Mouse (Mus musculus): ENCODE results near the gene Gm20379.

Gm20379 gene

DNA sequence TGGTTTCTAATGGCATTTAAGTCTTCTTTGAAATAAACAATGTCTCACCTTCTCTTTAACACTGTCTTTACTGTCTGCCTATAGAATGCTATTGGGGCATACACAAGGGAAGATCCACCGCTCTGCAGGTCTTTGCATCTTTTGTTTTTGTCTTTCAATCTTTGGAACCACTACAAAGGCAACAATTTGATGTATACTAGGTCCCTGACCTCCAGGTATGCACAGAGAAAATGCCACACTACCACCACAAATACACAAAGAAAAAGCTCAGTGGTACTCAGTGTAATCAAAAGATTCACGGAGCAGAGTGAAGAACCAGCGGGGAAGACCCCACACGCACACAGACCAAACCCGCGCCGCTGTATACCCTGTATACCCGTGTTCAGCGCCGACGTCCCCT is at the start of gene Gm20379:
Gene Gm20379 (plus strand): TSS at position 301 of the 400 bp plus-strand sequence.
- DNase-seq (ENCODE audit: low read depth, low spot score), result no peak

DNA sequence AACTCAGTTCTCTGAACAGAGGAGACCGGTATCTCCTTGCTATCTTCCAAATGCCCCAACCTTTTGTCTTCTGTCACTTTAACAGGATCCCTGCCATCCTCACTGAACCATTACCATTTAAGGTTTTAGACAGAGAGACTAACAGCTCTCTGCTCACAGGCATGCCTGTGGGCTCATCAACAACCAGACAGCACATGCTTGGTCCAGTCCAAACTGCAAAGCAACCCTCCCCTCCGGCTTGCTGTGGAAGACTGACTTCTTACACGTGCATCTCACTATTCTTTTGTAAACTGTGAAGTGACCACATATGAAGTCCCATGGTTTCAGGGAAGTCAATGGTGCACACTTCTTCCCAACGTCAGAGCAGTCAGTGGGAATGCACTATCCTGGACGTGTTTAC is 44.5 kb upstream of the Gm20379 start:
- DNase-seq (ENCODE audit: low read depth, low spot score), result no peak

DNA sequence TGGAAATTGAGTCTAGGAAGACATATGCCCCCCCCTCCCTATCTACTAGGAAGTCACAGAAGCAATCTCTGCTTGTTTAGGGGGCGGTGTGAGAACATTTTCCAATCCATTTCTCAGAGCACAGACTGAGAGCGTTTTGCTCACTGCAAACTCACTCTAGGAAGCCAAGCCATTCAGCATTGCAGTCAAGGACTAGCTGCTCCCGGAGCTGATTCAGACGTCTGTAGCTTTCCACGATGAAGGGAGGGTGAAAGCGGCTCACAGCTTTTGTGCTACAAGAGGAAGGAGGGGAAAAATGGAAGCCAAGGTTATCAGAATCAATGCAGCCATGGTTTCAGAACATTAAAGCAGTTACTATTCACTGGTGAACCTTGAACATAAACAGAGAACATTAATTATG is 42.2 kb upstream of the Gm20379 start:
- no peak for DNase-seq (ENCODE audit: low read depth, low spot score)

DNA sequence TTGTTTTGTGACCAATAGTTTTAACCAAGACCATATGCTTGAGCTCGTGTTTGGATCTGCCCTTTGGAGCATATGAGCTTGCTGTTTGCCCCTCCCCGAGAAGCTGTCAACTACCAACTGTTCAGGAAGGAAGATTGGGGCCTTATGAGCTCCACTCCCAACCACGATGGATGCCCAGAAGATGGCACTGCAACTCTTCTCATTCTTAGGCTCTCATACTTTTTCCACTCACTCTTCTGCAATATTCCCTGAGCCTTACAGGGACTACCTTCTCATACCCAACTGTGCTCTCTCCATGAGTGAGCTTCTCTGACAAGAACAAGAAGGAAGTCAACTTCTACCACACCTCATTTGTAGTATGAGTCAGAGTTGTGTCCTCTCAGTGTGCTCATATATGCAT is 38.7 kb upstream of the Gm20379 start:
- DNase-seq (ENCODE audit: low read depth, low spot score), result no peak

DNA sequence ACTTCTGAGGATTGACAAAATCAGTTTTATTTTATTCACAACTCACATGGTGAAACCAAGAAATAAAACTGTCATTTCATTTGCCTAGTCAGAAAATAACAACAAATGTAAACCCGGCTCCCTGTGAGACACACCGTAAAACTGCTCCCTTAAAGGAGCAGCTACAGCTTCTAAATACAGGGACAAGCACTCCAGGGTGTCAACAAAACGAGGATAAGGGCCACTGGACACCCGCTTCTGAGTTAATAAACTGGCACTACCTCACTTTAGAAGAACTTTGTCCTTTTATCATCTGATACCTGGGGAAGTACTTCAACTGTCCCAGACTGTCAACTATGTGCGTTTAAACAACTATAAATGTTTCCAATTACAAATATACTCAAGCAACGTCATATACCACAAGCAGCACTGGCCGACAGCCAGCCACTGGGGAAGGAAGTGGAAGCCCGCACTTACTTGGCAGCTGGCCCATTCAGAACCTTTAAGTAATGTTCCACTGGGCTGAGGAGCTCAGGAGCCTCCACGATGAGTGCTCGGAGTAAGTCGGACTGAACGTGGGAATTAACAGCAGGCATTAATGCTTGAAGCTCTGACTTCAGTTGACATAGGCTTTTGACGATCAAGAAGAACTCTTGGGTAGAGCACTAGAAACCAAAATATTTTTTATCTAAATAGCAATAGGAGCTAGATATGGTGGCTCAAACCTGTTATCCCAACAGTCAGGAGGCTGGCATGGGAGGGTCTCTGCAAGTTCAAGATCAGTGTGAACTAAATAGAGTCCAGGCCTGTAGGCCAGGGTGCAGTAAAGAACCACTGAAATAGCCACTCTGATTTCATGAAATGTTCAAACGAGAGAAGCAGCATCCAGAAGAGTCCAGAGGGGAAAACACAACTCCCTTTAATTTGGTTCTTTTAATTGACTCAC is 31.2 kb upstream of the Gm20379 start:
- DNase-seq (ENCODE audit: low read depth, low spot score), result no peak

DNA sequence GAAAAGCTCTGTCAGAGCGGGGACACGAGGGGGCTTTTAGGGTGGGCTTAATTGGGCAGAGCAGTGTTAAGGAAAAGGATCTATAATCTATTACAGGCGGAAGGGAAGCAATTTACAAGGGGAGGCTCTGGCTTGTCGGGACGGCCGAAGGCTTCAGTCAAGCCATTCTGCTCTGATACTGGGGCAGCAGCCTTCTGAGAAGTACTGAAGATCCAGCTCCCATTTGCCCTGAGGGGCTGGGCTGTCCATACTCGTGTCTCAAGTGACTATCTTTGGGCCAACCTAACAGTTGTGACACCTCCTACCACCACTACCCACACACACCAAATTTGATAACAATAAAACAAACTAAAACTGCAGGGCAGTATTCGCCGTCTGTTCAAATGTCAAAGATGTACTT is 30.5 kb upstream of the Gm20379 start:
- no peak for DNase-seq (ENCODE audit: low read depth, low spot score)

DNA sequence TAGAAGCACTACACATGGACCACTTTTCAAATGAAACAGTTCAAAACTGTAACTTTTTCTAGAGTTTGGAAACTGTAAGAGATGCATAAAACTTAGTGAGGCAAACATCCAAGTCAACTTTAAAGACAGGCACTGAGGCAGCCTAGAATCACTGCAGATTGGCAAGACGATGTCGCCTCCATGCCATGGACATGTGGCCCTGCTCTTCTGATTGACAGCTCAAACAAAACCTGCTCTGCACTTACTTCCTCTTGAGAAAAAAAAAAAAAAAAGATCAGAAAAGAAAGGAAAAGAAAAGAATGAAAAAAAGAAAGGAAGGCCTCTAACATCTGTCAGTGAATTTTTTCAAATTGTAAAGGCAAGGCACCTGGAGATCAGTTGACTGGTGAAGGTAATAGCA is 28.8 kb upstream of the Gm20379 start:
- no peak for DNase-seq (ENCODE audit: low read depth, low spot score)

DNA sequence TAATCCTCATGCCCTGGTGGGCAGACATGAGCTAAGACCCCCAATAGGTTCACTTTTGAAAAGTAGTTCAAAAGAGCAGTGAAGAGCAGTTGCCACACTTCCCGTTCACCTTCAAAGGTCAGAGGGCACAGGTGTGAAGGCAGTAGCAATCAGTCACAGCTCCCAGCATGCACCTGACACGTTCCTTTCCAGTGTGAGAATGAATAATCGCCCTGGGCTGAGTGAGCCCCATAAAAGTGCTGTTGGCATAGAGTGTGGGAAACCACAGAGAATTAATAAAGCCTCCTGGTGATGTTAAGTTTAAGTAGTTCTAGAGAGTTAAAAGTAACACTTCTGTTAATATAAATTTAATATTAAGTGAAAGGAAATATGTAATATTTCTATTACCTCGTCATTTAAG is 14.2 kb upstream of the Gm20379 start:
- DNase-seq (ENCODE audit: low read depth, low spot score), result no peak

DNA sequence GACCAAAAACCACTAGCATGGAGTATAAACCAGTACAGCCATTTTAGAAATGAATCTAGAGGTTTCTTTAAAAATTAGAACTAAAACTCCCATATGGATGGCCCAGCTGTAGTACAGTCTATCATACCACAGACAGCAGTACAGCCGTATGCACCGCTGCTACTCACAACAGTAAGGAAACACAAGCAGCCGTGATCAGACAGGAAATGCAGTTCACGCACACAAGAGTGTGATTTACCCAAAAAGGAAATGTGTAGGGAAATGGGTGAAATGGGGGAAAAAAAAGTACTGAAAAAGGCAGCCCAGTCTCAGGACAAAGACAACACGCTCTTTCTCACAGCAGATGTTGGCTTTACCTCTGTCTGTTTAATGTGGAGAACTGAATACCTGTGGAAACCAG is 11.9 kb upstream of the Gm20379 start:
- DNase-seq (ENCODE audit: low read depth, low spot score), result no peak

DNA sequence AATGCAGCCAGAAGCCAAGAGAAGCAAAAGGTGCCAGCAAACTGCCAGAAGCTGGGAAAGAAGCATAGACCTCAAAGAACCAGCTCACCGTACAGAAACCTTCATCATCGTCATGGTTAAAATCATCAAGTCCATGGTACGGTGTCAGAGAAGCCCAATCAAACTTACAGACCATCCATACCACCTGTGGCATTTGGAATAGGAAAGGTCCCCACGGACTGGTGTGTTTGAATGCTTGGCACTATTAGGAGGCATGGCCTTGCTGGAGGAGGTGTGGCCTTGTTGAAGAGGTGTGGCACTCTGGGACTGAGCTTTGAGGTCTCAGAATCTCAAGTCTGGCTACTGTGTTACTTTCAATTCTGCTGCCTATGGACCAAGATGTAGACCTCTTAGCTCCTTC is 9.3 kb upstream of the Gm20379 start:
- no peak for DNase-seq (ENCODE audit: low read depth, low spot score)

DNA sequence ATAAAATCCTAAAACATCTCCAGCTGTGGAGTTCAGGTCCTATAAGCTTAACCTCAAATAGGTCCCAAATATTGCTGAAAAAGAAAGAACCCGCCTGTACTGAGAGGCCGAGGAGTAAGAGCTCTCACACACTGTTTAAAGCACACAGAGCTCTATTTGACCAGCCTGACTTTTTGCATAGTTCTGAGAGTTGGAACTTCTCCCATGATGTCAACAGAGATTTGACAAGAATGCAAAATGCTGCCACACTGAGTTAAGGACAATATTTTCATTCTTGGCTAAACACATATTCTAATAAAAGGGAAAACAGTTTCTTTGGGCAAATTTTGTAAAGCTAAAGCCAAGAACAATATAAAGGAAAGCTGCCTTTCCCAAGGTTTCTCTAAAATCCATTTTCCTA is 8.8 kb upstream of the Gm20379 start:
- DNase-seq (ENCODE audit: low read depth, low spot score), result no peak

DNA sequence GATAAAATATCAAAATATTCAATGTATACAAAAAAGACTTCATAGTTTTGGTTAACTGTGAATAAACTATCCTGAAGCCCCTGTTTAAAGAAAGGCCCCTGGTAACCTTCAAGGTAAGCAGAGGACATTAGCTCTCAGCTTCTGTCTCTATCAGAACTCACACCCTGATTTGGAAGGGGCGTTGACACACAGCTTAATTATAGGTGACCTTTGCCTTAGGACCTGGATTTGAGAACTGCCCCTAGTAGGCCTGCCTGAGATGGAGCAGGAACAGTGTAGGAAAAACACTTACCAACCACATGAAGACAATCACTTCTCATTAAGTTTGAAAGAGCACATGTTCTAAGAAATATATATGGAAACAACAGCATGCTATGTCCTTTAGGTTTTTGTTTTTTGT is 6.3 kb upstream of the Gm20379 start:
- no peak for DNase-seq (ENCODE audit: low read depth, low spot score)

DNA sequence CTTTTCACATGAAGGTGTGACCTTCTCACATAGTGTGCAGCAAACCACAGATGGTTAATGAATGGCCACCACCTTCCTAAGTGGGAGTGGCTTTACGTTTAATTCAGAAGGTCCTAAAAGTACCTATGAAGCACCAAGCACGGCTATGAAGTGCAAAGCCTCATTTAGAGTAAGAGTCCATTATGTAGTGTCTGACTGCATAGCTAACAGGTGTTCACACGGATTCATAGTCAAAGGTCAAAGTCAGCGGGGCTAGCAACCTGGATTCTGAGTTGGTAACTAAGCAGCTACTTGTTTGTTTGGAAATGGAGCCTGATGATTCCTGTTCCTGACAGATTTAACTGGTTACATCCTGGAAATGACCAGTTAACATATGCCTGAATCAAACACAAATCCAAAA is 4.0 kb upstream of the Gm20379 start:
- no peak for DNase-seq (ENCODE audit: low read depth, low spot score)

DNA sequence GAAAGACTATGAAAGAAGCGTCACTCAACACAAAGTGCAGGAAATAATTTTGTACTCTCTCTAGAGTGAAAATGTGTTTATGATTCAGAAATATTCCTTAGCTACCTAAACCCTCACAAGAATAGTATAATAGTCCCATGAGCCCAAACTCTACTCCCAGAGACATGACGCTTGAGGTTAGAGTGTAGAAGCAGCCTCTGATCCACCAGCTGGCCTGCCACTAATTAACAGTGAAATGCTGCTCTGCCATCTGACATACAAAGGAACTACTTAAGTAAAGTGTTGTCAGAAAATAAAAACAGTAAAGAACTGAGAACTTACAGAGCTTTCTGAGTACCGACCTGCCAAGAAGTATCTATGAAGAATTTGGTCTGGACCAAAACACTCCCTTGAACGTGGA is 3.3 kb upstream of the Gm20379 start:
- DNase-seq (ENCODE audit: low read depth, low spot score), result no peak

DNA sequence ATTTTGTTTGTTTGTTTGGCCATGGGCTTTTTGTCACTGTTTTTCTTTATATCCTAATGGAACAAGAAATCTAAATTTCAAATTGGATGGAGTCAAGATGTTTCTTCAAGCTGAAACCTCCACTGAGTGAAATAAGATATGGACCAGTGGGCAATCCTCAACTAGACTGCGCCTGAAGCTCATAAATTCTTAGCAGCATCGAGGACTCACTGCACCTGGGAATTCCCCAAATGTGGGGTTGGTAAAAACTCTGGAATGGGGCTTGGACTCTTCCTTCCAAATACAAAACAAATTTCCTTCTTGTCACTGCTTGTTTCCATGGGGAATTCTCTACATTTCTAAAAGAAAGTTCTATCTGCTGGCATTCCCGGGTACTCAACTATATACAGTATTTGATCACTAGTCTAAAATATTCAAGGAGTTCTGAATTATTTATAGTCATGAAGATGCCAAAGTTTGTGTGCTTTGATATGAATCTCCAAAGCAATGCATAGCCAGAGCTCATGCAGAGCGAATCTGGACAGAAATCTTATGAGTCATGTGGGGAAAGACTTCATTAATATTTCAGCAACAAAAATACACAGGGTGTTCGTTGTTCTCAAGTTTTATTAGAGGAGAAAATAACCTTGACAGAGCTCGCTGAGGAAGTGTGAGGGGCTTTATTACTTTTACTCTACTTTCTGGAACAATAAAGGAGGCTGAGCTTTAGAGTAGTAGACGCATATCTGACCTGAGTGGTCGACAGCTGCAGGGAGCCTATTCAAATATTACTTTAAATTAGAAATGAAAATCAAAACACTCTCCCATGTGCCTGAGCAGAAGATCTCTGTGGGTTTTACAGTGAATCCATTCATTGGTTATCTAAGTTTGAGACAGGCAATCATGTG is 2.5 kb upstream of the Gm20379 start:
- DNase-seq (ENCODE audit: low read depth, low spot score), result no peak

DNA sequence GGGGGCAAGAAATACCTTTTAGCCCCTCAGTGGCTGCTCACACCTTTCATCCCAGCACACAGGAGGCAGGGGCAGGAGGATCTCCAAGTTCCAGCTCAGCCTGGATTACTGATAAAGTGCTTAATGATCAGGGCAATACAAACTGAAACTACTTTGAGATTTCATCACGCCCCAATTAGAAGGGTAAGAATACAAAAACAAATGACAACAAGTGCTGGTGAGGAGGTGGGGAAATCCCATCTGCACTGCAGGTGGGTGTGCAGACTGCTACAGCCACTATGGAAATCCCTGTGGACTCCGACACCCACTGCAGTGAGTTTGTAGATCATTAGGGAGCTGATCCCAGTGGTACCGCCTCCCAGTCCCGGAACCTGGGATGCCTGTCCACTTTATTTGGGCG is 1.5 kb upstream of the Gm20379 start:
- no peak for DNase-seq (ENCODE audit: low read depth, low spot score)

DNA sequence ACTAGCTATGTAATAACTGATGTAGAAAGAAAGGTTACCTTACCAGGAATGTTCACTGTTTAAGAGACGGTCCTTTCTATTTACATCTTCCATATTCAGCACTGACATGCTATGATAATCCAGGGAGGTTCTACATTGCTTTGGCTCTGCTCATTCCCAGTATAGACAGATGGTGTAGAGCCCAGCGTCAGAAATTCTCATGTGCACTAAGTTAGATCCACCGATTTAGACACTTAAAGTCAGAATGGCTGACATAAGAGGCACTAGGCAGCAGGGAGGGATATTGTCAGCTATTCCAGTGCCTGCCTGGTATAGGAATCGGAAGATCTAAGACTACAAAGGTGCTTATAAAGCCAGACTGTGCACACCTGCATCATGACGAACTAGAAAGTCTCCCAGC is 8.8 kb downstream of the Gm20379 start:
- DNase-seq (ENCODE audit: low read depth, low spot score), result no peak

DNA sequence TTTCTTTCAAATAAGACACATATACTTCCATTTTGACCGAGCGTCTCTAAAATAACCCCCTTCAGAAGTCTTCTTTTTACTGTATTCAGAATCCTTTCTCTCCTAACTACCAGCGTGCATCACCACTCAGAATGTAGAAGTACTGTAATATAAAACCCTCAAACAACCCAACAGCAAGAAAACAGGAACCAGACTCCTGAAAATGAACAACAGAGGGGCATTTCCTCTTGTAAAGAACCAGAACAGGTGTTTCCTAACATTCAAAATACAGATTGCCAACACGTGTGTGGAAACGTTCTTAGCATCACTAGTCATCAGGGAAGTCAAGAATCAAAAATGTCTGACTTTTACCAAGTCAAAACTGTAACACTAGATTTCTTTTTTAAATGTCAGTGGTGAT is 15.0 kb downstream of the Gm20379 start:
- DNase-seq (ENCODE audit: low read depth, low spot score), result no peak

DNA sequence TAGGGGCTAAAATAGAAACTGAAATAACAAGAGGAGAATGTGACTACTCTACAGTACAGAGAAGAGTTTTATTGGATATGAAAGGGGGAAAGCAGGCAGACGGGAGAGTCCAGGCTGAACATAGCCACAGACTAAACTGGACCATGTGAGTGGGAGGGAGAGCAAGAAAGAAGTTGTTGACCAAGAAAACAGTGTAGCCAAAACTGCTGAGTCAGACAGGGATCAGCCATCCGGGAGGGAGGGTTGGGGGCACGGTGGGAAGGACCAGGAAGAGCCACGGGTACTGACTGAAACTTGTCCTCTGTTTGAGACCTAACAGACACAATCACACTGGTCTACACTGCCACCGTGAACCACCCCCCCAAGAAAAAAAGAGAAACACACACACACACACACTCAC is 20.2 kb downstream of the Gm20379 start:
- DNase-seq (ENCODE audit: low read depth, low spot score), result no peak

DNA sequence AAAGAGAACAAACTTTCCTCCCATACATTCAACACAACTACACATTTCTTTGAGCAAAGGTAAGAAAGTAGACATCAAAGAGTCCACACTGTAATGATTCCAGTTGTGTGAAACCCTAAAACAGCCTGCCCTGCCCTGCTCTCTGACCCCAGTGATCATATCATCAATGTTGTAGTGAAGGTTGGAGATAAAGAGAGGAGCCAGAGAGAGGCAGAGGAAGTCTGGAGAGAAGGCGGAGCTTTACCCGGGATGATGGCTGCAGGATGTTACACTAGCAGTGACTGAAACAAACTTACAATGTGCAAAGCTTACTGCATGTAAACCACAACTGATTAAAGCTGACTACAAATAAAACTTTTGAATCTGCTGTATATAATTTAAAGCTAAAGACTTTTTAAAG is 22.2 kb downstream of the Gm20379 start:
- no peak for DNase-seq (ENCODE audit: low read depth, low spot score)

DNA sequence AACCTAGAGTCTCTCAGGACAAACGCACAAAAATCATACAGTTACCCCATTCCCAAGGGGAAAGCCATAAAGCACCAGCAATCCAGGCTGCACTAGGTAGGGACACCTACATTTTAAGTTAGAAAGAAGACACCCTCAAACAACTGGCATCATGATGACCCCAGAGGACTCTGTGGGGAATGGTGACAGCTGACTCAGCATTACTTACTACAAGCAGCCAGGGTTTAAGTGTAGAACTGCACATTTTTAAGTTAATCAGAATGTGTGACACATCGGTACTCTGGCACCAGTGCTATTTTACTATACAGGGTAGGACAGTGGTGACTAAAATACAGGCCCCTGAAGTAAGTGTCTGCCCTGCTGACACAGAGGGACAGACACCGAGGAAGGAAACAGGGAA is 24.8 kb downstream of the Gm20379 start:
- no peak for DNase-seq (ENCODE audit: low read depth, low spot score)

DNA sequence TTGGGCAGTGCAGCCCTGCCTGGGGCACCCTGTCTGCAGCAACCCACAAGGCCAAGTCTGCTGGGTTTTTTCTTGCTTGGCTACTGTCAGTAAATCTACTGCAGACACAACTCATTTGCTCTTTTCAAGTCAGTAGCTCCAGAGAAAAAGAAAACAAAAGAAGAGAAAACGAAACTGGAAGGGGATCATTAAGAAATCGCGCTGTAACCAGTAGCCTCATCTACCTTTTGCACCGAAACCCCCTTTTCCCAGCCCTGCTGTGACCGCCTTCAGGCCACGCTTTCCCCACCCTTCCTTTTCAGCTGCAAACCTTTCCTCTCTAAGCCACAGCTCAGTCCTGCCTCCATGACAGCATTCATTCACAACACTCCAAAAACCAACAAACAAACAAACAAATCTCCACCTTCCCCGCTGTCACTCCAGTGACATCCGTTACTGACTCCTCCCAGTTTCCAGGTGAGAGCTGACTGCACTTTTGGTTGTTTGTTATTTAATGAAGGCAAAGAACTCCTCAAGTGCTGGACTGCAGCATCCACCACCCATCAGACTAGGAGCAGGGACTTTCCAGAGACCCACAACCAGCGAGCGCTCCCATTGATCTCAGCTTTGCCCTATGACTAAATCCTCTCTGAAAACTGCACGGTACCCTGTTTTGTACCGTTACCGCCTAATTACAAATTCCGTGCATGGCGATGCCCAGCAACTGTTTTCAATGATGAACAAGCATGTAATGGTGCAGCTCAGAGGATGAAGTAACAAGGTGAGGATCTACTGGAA is 26.5 kb downstream of the Gm20379 start:
- DNase-seq (ENCODE audit: low read depth, low spot score), result no peak

All from brain, embryonic 18.5 days (tissue).